Mouse (Mus musculus): ENCODE data around the gene Armt1.

Armt1 gene

GRCm38 (mm10) chr10:4432123-4432931 is at the start of gene Armt1, which contains the start of gene Rmnd1:
Gene Armt1 (plus strand): TSS chr10:4432467.
Gene Rmnd1 (minus strand): TSS chr10:4432388.
- DNase-seq (ENCODE audit: low spot score in 2 of 2) = peak; percentile 95 to 96

- no peak for DNase-seq (ENCODE audit: low spot score in 2 of 2)
Observed at GRCm38 (mm10) chr10:4384244-4384643, 48.0 kb upstream of the Armt1 start.

- peak; percentile 95 to 96 for DNase-seq (ENCODE audit: low spot score in 2 of 2)
Observed at GRCm38 (mm10) chr10:4386609-4387591, 45.4 kb upstream of the Armt1 start.

GRCm38 (mm10) chr10:4387701-4388383 is 44.4 kb upstream of the Armt1 start, which contains the start of gene Zbtb2:
Gene Zbtb2 (minus strand): TSS chr10:4388108.
- peak; percentile 66 to 68 for DNase-seq (ENCODE audit: low spot score in 2 of 2)

- no peak for DNase-seq (ENCODE audit: low spot score in 2 of 2)
Observed at GRCm38 (mm10) chr10:4388384-4388745, 43.9 kb upstream of the Armt1 start.

GRCm38 (mm10) chr10:4389036-4389435 is 43.2 kb upstream of the Armt1 start:
- DNase-seq (ENCODE audit: low spot score in 2 of 2) = no peak

GRCm38 (mm10) chr10:4389461-4390112 is 42.7 kb upstream of the Armt1 start:
- no peak for DNase-seq (ENCODE audit: low spot score in 2 of 2)

GRCm38 (mm10) chr10:4390550-4390949 is 41.7 kb upstream of the Armt1 start:
- DNase-seq (ENCODE audit: low spot score in 2 of 2) = no peak

GRCm38 (mm10) chr10:4391076-4391475 is 41.2 kb upstream of the Armt1 start:
- no peak for DNase-seq (ENCODE audit: low spot score in 2 of 2)

GRCm38 (mm10) chr10:4391851-4392250 is 40.4 kb upstream of the Armt1 start:
- peak; percentile 32 to 37 for DNase-seq (ENCODE audit: low spot score in 2 of 2)

GRCm38 (mm10) chr10:4395321-4395720 is 36.9 kb upstream of the Armt1 start:
- no peak for DNase-seq (ENCODE audit: low spot score in 2 of 2)

GRCm38 (mm10) chr10:4398058-4398457 is 34.2 kb upstream of the Armt1 start:
- no peak for DNase-seq (ENCODE audit: low spot score in 2 of 2)

GRCm38 (mm10) chr10:4404895-4405491 is 27.3 kb upstream of the Armt1 start:
- peak; percentile 38 to 41 for DNase-seq (ENCODE audit: low spot score in 2 of 2)

- no peak for DNase-seq (ENCODE audit: low spot score in 2 of 2)
Observed at GRCm38 (mm10) chr10:4405511-4405910, 26.8 kb upstream of the Armt1 start.

GRCm38 (mm10) chr10:4407191-4407590 is 25.1 kb upstream of the Armt1 start:
- DNase-seq (ENCODE audit: low spot score in 2 of 2) = no peak

- no peak for DNase-seq (ENCODE audit: low spot score in 2 of 2)
Observed at GRCm38 (mm10) chr10:4425245-4425644, 7.0 kb upstream of the Armt1 start.

- DNase-seq (ENCODE audit: low spot score in 2 of 2) = peak; percentile 12 to 31
Observed at GRCm38 (mm10) chr10:4430399-4430798, 1.9 kb upstream of the Armt1 start.

GRCm38 (mm10) chr10:4430826-4431225 is 1.4 kb upstream of the Armt1 start:
- DNase-seq (ENCODE audit: low spot score in 2 of 2) = no peak

GRCm38 (mm10) chr10:4431746-4432122 is 533 bp upstream of the Armt1 start:
- DNase-seq (ENCODE audit: low spot score in 2 of 2) = no peak

GRCm38 (mm10) chr10:4432996-4433755 is 909 bp downstream of the Armt1 start:
- DNase-seq (ENCODE audit: low spot score in 2 of 2) = peak; percentile 4 to 17
